Mouse (Mus musculus) myocyte (in vitro differentiated cells): ENCODE results near the gene Csmd2. TPM values are rescaled to one million over a fixed set of nuclear protein-coding genes. Genes with fewer than 3 reads are reported as not detected.

Source experiments
- H3K27me3 ChIP-seq: one replicate; pipeline ENCODE4 v1.6.1; 2011; ENCODE audit not compliant: control insufficient read depth, insufficient read depth, insufficient read length
- H3K36me3 ChIP-seq: one replicate; pipeline ENCODE4 v1.6.1; 2011; ENCODE audit not compliant: control insufficient read depth, insufficient read depth
- H3K4me2 ChIP-seq: one replicate; pipeline ENCODE4 v1.6.1; 2011; ENCODE audit warnings: low read depth, control low read depth
- H3K4me3 ChIP-seq: one replicate; pipeline ENCODE4 v1.5.1; 2011; ENCODE audit warnings: mild to moderate bottlenecking, control low read depth, moderate library complexity
- H3K79me2 ChIP-seq: one replicate; pipeline ENCODE4 v1.6.1; 2011; ENCODE audit not compliant: control insufficient read depth, insufficient read depth
- H3ac ChIP-seq: one replicate; pipeline ENCODE4 v1.6.1; 2011; ENCODE audit not compliant: control insufficient read depth, insufficient read length
- CEBPB ChIP-seq: IDR thresholded peaks from 2 replicates; pipeline ENCODE4 v1.6.1; 2011; ENCODE audit warnings: mild to moderate bottlenecking, moderate library complexity; ENCODE audit not compliant: poor library complexity, insufficient read depth, severe bottlenecking
- E2F4 ChIP-seq: IDR thresholded peaks from one replicate; pipeline ENCODE4 v1.6.1; 2011; ENCODE audit warnings: mild to moderate bottlenecking, control low read depth, moderate library complexity; ENCODE audit not compliant: insufficient read depth
- MAX ChIP-seq: IDR thresholded peaks from one replicate; pipeline ENCODE4 v1.6.1; 2011; ENCODE audit warnings: low read depth, mild to moderate bottlenecking, control low read depth
- MYOD1 ChIP-seq, 3 experiments: IDR thresholded peaks; one replicate each; pipeline ENCODE4 v1.6.1; 2011; ENCODE audit warnings: control low read depth in 2 of 3, low read depth in 2 of 3, mild to moderate bottlenecking in 2 of 3, moderate library complexity in 1 of 3; ENCODE audit not compliant: insufficient read length in 2 of 3, control insufficient read depth in 1 of 3
- MYOG ChIP-seq, 3 experiments: IDR thresholded peaks; one replicate each; pipeline ENCODE4 v1.6.1; 2011; ENCODE audit warnings: control low read depth in 2 of 3, low read depth in 2 of 3, mild to moderate bottlenecking in 2 of 3; ENCODE audit not compliant: insufficient read length in 2 of 3, control insufficient read depth in 1 of 3, insufficient read depth in 1 of 3
- POLR2A ChIP-seq: IDR thresholded peaks from one replicate; pipeline ENCODE4 v1.6.1; 2011; ENCODE audit warnings: low read depth, mild to moderate bottlenecking, control low read depth, moderate library complexity; ENCODE audit not compliant: insufficient read length
- POLR2AphosphoS2 ChIP-seq: IDR thresholded peaks from one replicate; pipeline ENCODE4 v1.6.1; 2011; ENCODE audit warnings: low read depth, control low read depth; ENCODE audit not compliant: insufficient read length
- REST ChIP-seq: IDR thresholded peaks from one replicate; pipeline ENCODE4 v1.6.1; 2011; ENCODE audit warnings: mild to moderate bottlenecking, control low read depth, moderate library complexity; ENCODE audit not compliant: insufficient read depth, insufficient read length
- SRF ChIP-seq: IDR thresholded peaks from one replicate; pipeline ENCODE4 v1.6.1; 2011; ENCODE audit warnings: low read depth; ENCODE audit not compliant: control insufficient read depth, insufficient read length
- TCF12 ChIP-seq: IDR thresholded peaks from one replicate; pipeline ENCODE4 v1.6.1; 2011; ENCODE audit warnings: mild to moderate bottlenecking, control low read depth; ENCODE audit not compliant: poor library complexity, insufficient read depth, severe bottlenecking
- TCF3 ChIP-seq: IDR thresholded peaks from one replicate; pipeline ENCODE4 v1.6.1; 2011; ENCODE audit warnings: low read depth, control low read depth; ENCODE audit not compliant: insufficient read length
- USF1 ChIP-seq: IDR thresholded peaks from one replicate; pipeline ENCODE4 v1.6.1; 2011; ENCODE audit warnings: low read depth, mild to moderate bottlenecking, control low read depth, moderate library complexity
- polyA plus RNA-seq: library from polyadenylated mRNA; unstranded; fragments of >200 nt; fragmentation: generic; extraction: Trizol; gene quantifications from one replicate; pipeline ENCODE4 v1.2.1, GENCODE M21; 2012; ENCODE audit warnings: missing spikeins

The Csmd2 gene
- polyA plus RNA-seq, 1 experiment, result not detected

DNA sequence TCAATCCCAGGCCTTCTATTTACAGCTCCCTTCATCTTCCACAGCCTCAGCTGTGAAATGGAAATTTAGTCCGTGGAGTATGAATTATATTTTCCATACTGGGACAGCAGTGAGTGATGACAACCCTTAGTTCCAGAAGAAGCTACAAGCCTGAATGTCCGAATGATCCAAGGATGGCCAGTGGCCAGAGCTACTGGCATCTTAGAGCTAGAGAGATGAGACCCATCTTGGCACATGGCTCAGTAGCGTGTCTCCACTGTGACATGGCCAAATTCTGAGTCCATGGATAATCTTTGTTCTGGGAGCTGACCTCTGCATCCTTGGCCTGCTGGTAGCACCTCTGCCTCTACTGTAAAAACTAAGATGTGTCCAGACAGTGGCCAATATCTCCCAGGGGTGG, 96.8 kb downstream of the Csmd2 start:
- Histone ChIP-seq H3ac (no peak overlapping the region), H3K4me2 (no peak overlapping the region)
- TF ChIP-seq POLR2A (no peak), SRF (no peak), MAX (no peak), POLR2AphosphoS2 (no peak), TCF12 (no peak), TCF3 (no peak)

DNA sequence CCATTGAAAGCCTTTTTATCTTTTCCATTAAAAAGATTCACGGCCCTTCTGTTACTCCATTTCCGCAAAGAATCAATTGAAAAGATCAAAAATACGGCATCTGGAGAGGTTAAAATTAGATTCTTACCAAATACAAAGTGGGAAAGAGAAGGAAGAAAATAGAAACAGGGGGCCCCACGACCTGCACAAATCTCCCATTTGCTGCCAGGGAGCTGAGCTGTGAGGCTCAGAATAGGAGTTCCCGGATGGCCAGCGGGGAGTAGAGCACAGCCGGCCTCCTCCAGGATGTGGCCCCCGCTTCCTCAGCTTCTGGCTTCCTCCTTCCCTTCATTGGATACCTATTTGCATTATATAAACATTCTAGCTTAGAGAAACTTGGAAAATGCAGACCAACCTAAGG, 97.4 kb downstream of the Csmd2 start:
- Histone ChIP-seq H3ac (no peak overlapping the region), H3K4me3 (no peak overlapping the region), H3K4me2 (no peak overlapping the region), H3K79me2 (no peaks in the 10 kb centered on the region), H3K27me3 (no peaks in the 10 kb centered on the region), H3K36me3 (no peaks in the 10 kb centered on the region)
- TF ChIP-seq SRF (no peak), POLR2A (no peak), CEBPB (no peak), MYOG (IDR thresholded peaks at IDR 0.05; ENCODE audit: control insufficient read depth in 1 of 3, insufficient read depth in 1 of 3, insufficient read length in 2 of 3, low read depth in 2 of 3) (no peak), E2F4 (no peak), MAX (no peak), POLR2AphosphoS2 (no peak), REST (no peak), TCF3 (no peak), MYOD1 (IDR thresholded peaks at IDR 0.05; ENCODE audit: control insufficient read depth in 1 of 3, insufficient read length in 2 of 3, low read depth in 2 of 3) (no peak), TCF12 (no peak), USF1 (no peak)

More for the DNA sequence above, 96.8 kb downstream of the Csmd2 start:
- Histone ChIP-seq H3K4me3 (no peak overlapping the region), H3K79me2 (no peaks in the 10 kb centered on the region), H3K27me3 (no peaks in the 10 kb centered on the region), H3K36me3 (no peaks in the 10 kb centered on the region)

DNA sequence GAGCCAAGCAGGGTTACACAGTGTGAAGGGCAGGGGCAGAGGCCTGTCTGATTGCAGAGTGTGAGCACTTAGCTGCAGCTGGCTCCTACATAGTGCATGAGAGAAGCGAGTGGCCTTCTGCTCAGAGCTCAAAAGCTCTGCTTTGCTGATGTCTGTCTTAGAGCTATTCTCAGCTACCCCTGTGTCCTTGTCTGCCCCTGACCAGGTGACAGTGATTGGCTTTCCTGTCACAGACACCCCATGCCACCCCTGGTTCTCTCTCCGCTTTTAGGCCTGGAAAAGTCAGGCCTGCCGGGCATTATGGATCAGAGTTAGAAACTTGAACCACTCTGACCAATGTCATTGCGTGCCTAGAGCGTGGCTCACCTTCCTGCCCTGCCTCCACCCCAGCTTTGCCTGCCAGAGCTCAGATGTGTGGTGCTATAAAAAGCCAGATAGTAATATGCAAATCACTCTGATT, 99.5 kb downstream of the Csmd2 start:
- Histone ChIP-seq H3K4me2 (no peak overlapping the region), H3K27me3 (no peaks in the 10 kb centered on the region), H3K36me3 (no peaks in the 10 kb centered on the region), H3K79me2 (no peaks in the 10 kb centered on the region), H3K4me3 (no peak overlapping the region), H3ac (no peak overlapping the region)
- TF ChIP-seq E2F4 (no peak), MYOG (IDR thresholded peaks at IDR 0.05; ENCODE audit: control insufficient read depth in 1 of 3, insufficient read depth in 1 of 3, insufficient read length in 2 of 3, low read depth in 2 of 3) (no peak), POLR2AphosphoS2 (no peak), SRF (no peak), TCF3 (no peak), MAX (no peak), REST (no peak), TCF12 (no peak), POLR2A (no peak), CEBPB (no peak), MYOD1 (IDR thresholded peaks at IDR 0.05; ENCODE audit: control insufficient read depth in 1 of 3, insufficient read length in 2 of 3, low read depth in 2 of 3) (no peak), USF1 (no peak)

DNA sequence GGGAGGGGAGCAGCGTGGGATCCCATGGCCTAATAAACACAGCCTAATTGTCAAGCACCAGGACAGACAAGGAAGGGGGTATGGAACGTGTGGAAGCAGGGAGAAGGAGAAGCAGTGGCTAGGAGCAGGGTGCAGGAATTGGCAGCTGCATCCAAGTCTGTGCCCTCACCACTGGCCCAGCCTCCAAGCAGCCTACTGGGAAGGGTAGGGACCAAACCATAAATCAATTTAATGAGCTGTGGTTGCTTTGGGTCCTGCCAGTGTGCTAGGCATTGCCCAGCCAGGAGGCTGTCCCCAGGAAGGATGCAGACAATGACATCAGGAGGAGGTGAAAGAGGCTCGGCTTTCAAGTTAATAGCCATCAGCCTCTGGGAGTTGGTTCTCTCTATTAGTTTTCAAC, 100.0 kb downstream of the Csmd2 start:
- no peaks in the 10 kb centered on the region for H3K27me3 ChIP-seq
- H3K4me3 ChIP-seq, result no peak overlapping the region
- no peak for TF ChIP-seq MYOD1 (IDR thresholded peaks at IDR 0.05; ENCODE audit: control insufficient read depth in 1 of 3, insufficient read length in 2 of 3, low read depth in 2 of 3)
- TF ChIP-seq USF1, result no peak
- TF ChIP-seq MAX, result no peak
- no peak for TF ChIP-seq SRF
- TF ChIP-seq MYOG (IDR thresholded peaks at IDR 0.05; ENCODE audit: control insufficient read depth in 1 of 3, insufficient read depth in 1 of 3, insufficient read length in 2 of 3, low read depth in 2 of 3), result no peak
- no peak for TF ChIP-seq POLR2A
- TF ChIP-seq TCF12, result no peak
- TF ChIP-seq TCF3, result no peak
- no peak for TF ChIP-seq POLR2AphosphoS2
- no peak for TF ChIP-seq CEBPB
- TF ChIP-seq E2F4, result no peak
- TF ChIP-seq REST, result no peak
- H3K79me2 ChIP-seq, result no peaks in the 10 kb centered on the region
- no peak overlapping the region for H3K4me2 ChIP-seq
- H3K36me3 ChIP-seq, result no peaks in the 10 kb centered on the region
- no peak overlapping the region for H3ac ChIP-seq

DNA sequence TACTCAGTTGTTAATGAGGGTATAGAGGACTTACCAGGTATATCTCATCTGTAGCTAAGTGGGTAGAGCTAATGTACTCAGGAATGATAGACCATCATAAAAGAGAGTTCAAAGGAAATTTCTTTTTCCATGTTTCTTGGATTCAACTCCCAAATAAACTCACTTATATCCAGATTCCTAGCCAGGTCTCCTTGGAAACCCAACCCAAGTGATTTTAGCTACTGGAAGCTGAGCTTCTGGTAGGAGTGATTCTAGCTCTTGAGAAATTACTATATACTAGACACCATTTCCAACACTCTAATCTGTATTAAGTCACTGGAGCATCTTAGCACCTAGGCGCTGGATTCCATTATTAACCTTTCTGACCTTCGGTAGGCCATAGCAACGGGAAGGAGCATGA, 100.6 kb downstream of the Csmd2 start:
- no peaks in the 10 kb centered on the region for H3K79me2 ChIP-seq
- no peak overlapping the region for H3ac ChIP-seq
- no peaks in the 10 kb centered on the region for H3K27me3 ChIP-seq
- no peak overlapping the region for H3K4me2 ChIP-seq
- TF ChIP-seq POLR2A, result no peak
- no peak for TF ChIP-seq TCF3
- no peak for TF ChIP-seq MAX
- no peak for TF ChIP-seq MYOG (IDR thresholded peaks at IDR 0.05; ENCODE audit: control insufficient read depth in 1 of 3, insufficient read depth in 1 of 3, insufficient read length in 2 of 3, low read depth in 2 of 3)
- TF ChIP-seq TCF12, result no peak
- no peak overlapping the region for H3K4me3 ChIP-seq
- no peaks in the 10 kb centered on the region for H3K36me3 ChIP-seq
